Mouse (Mus musculus) layer of hippocampus, adult 18-20 months (tissue): ENCODE data around the gene Slc9a3r2. TPM values are rescaled to one million over a fixed set of nuclear protein-coding genes. Genes with fewer than 3 reads are reported as not detected.
"Not testable (repeated sequence)": the region's sequence is repeated elsewhere in the genome, so short reads cannot be mapped to it uniquely, and the experiment has no call there.

Experiments
- DNase-seq, 2 experiments: peaks; one replicate each; pipeline ENCODE4 v3.0.0; 2022; ENCODE audit warnings: low spot score in 2 of 2
- total RNA-seq, 2 experiments: library from RNA; stranded (reverse); gene quantifications; 2 replicates each; pipeline ENCODE4 v1.2.3; 2021

Gene Slc9a3r2
- total RNA-seq, 2 experiments from 2014 or later: 39.7 to 41.0 TPM

GRCm38 (mm10) chr17:24667416-24667815, 17.3 kb upstream of the Slc9a3r2 start:
- peak in 1 of 2 experiments; percentile 59 for DNase-seq

- DNase-seq: not testable (repeated sequence)
Measured at GRCm38 (mm10) chr17:24667011-24667410, 16.9 kb upstream of the Slc9a3r2 start.

- no peak for DNase-seq
Measured at GRCm38 (mm10) chr17:24658017-24658758, 8.1 kb upstream of the Slc9a3r2 start, which contains the start of gene Npw. Gene Npw (minus strand): TSS chr17:24658457.

GRCm38 (mm10) chr17:24654969-24655368, 4.8 kb upstream of the Slc9a3r2 start:
- DNase-seq: no peak

- DNase-seq: peak in 1 of 2 experiments; percentile 64
Measured at GRCm38 (mm10) chr17:24653967-24654710, 4.0 kb upstream of the Slc9a3r2 start.

- no peak for DNase-seq
Measured at GRCm38 (mm10) chr17:24651835-24652234, 1.7 kb upstream of the Slc9a3r2 start.

GRCm38 (mm10) chr17:24650766-24651165, 639 bp upstream of the Slc9a3r2 start:
- DNase-seq: no peak

GRCm38 (mm10) chr17:24649581-24650069, 502 bp downstream of the Slc9a3r2 start:
- no peak for DNase-seq

GRCm38 (mm10) chr17:24648731-24649377, 1.3 kb downstream of the Slc9a3r2 start:
- no peak for DNase-seq

GRCm38 (mm10) chr17:24647493-24647892, 2.6 kb downstream of the Slc9a3r2 start:
- DNase-seq: no peak

- DNase-seq: no peak
Measured at GRCm38 (mm10) chr17:24646381-24646780, 3.7 kb downstream of the Slc9a3r2 start.

- no peak for DNase-seq
Measured at GRCm38 (mm10) chr17:24645916-24646315, 4.2 kb downstream of the Slc9a3r2 start.

GRCm38 (mm10) chr17:24644875-24645721, 5.0 kb downstream of the Slc9a3r2 start:
- DNase-seq: no peak

- DNase-seq: no peak
Measured at GRCm38 (mm10) chr17:24644030-24644715, 6.0 kb downstream of the Slc9a3r2 start.

GRCm38 (mm10) chr17:24642791-24643343, 7.3 kb downstream of the Slc9a3r2 start:
- no peak for DNase-seq

GRCm38 (mm10) chr17:24641944-24642343, 8.2 kb downstream of the Slc9a3r2 start:
- DNase-seq: no peak

GRCm38 (mm10) chr17:24640581-24640980, 9.5 kb downstream of the Slc9a3r2 start:
- no peak for DNase-seq

GRCm38 (mm10) chr17:24640119-24640518, 10.0 kb downstream of the Slc9a3r2 start:
- DNase-seq: no peak

- no peak for DNase-seq
Measured at GRCm38 (mm10) chr17:24639571-24639988, 10.5 kb downstream of the Slc9a3r2 start.

GRCm38 (mm10) chr17:24638840-24639239, 11.3 kb downstream of the Slc9a3r2 start:
- no peak for DNase-seq
